Mouse (Mus musculus): ENCODE measurements around the gene Hebp2.
"Not testable (repeated sequence)": the region's sequence is repeated elsewhere in the genome, so short reads cannot be mapped to it uniquely, and the experiment has no call there.

Hebp2 gene

DNA sequence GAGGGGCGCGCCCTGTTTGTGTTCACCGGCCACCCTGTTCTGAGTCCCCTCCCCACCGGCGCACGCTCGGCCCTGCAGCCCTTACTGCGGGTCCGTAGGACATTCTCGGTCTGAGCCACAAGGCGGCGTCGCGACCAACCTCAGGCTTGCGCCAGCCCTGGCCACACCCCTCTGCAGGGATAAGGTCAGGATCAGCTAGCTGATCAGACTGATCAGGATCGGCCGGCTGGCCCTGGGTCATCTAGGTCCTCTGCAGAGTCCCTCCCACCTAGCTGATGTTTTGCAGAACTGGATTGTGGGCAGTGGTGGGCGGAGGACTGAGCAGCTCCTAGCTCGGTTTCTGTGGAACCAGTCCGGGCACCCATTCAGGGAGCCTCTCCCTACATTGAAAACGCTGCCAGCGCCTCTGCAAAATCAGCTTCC, at the start of gene Hebp2:
Hebp2 (minus strand) TSS at position 264 of the 423 bp plus-strand sequence.
- peak; percentile 69 for DNase-seq

DNA sequence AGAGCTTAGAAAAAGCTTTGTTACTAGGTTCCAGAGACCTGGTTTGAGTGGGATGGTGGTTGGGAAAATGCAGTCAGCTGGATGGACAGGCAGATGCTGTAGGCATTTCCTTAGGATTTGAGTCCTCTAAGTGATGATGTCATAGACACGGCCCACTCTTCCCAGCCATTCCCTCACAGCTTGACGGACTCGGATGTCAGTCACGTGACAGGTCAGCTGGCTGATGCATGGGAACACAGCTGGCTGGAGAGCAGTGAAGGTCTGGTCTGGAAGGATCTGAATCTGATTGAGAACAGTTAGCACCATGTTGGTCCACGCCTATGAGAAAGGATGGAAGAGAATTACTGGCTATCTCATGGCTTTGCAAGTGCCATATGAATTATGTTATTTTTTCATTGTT, 43.6 kb upstream of the Hebp2 start:
- no peak for DNase-seq

DNA sequence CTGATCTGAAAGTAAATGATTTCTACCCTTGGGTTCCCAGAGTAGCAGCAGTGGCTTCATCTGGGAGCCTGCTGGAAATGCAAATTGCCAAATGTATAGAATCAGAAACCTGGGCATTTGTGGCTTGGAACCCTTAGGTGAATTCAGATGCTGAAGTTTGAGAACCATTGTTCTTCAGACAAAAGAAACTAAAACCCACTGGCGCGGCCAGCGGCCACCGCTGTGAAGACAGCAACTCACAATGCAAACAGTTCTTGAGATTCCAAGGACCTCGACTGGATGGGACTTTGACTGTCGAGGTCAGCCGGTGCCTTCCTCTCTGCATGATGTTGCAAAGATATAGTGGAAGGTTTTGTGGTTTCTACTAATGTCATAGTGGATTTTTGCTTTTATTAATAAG, 38.3 kb upstream of the Hebp2 start:
- no peak for DNase-seq

DNA sequence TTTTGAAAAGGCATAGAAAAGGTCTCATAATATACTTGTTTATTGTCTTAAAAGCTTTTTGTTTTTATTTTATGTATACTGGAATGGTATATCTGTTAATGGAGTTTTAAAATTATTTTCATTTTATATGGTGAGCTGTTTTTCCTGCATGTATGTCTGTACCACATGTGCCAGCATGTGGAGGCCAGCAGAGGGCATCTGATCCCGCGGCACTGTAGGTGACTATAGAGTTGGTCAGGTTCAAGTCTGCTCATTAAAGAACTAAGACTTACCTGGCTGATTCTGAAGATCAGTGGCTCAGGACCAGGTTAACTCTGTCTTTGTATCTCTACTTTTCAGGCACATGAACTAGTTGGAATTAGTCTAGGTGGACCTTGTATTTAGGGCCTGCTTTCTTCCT, 26.7 kb upstream of the Hebp2 start:
- DNase-seq, result no peak

DNA sequence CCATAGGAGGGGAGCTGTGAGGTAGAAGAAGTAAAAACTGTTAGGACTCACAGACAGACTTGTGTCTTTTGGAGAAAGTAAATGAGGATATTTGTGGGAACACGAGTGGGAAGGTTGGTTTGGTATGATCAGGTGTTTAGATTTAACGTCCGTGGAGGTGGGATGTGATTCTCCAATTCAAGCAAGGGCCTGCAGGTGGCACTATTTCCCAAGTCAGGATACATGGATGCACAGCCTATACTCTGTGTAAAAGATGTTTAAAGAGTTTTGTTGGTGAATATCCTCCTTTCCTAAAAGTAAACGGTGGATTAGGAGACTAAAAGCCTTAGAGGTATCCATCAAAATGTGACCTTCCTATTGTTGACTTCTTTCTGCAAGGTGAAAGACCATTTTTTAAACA, 17.1 kb upstream of the Hebp2 start:
- peak; percentile 30 for DNase-seq

DNA sequence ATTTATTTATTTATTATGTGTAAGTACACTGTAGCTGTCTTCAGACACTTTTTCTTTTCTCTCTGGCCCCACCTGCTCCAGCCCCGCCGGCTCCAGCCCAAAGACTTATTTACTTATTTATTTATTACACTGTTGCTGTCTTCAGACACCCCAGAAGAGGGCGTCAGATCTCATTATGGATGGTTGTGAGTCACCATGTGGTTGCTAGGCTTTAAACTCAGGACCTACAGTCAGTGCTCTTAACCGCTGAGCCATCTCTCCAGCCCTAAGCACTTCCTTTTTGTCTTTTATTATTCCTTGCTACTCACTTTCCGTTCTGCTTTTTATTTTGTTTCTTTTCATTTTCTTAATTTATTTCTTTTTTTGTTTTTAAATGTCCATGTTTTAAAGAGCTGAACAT, 15.6 kb upstream of the Hebp2 start:
- no peak for DNase-seq

DNA sequence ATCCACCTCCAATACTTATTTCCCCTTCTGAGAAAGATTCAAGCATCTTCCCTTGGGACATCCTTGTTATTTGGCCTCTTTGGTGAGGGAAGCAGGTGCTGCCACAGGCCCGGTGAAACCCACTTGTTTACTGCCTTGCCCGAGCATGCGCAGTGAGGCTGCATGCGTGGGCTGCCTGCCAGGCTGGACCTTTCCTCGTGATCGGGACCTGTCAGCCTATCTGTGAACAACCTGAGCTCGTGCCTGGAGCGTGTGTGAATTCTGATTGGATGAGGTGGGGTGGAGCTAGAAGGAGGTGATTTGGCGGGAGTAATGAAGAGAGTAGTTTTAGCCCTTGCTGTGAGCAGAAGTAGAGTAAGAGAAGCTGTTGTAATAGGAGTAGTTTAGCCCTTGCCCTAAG, 13.2 kb upstream of the Hebp2 start:
- DNase-seq, result not testable (repeated sequence)

DNA sequence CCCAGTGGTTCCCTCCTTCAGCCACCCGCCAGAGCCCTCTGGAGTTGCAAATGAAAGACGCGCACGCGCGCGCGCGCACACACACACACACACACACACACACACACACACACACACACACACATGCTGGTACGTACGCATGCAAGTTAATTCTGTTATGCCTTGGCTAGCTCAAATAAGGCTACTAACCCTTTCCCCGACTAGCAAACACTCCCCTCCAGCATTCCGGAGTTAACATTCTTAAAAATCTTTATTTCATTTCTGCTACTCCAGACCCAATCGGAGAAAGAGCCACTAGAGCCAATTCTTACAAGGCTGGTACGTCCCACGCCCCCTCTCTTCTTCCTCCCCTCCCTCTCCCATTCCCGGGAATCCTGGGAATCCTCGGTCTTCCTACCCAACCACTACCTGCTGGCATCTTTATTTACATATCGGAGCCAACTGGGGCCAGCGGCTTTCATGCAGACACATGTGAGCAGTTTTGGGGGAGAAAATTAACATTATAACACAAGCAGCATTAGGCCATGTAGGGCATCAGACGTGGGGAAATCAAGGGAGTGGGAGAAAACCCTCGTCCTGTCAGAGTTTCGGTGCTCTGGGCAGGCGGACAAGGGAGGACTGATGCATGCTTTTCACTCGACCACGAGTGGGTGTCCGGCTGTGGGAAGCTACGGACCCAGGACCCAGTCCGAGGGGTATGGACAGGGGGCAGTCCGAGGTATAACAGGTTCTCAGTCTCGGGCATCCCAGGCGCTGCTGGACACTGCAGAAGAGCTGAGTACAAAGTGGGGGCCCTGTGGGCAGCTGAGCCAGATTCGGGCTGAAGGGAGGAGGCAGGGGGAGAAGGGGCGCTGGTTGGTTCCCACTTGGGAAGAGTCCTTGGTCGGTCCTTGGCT, 3.7 kb upstream of the Hebp2 start:
- no peak for DNase-seq

DNA sequence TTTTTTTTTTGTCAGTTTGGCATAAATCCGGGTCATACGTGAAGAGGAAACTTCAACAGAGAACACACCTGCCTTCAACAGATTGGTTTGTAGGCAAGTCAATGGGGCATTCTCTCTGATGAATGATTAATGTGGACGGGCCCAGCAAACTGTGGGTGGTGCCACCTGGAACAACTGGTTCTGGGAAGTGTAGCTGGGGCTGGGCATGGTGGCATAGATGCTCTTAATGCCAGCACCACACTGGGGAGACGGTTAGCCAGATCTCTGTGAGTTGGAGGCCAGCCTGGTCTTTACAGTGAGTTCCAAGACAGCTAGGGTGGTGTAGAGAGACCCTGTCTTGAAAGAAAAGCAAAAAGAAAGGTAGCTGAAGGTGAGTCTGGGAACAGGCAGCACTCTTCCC, 1.5 kb upstream of the Hebp2 start:
- DNase-seq, result no peak

DNA sequence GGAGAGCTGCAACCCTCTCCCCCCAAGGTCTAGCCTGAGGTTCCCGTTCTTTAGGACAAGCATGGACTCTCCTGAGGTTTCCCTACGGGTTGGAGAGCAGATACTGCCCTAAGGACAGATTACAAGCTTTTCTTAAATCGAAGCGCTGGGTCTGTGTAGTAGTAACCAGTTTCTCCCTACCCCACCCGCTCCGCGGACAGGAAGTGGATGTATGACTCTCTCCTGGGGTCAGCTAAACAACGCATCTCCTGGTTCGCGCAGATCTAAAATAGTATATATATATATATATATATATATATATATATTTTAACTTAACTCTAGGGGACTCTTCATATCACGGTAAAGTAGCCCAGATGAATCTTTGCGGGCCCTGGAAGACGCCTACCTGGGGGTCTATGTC, 567 bp downstream of the Hebp2 start:
- DNase-seq, result no peak

DNA sequence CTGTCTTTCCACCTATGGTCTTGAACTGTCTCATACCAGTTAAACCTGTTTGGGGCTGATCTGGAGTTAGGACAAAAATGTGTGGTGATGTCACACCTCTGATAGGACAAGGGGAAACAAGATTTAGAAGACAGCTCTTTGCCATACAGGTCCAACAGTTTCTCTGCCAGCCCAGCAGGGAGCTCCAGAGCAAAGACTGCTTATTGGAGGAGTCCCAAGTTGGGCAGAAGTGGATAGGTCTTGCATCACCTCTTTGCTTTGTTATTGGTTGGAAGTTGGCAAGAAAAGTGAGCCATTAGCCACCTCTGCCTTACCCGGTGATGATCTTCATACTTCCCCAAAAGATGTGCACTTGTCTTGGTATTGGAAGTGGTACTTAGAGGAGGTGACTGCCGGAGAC, 9.0 kb downstream of the Hebp2 start:
- no peak for DNase-seq

DNA sequence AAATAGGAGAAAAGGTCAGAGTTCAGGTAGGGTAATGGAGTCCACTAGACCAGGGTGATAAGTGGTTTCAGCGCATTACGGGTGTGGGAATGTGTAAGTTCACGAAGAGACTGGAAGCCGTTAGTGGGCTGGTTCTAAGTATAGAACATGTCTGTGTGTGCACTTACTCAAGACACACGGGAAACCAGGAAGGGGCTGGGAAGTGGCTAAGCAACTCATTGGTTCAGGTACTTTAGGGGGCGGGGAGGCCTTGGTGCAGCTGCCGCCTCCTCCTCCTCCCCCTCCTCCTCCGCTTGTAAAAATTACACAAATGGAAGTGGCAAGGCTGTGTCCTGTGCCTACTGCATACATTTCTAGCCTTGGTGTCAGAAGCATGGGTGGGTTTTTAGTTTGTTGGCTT, 13.6 kb downstream of the Hebp2 start:
- DNase-seq, result no peak

DNA sequence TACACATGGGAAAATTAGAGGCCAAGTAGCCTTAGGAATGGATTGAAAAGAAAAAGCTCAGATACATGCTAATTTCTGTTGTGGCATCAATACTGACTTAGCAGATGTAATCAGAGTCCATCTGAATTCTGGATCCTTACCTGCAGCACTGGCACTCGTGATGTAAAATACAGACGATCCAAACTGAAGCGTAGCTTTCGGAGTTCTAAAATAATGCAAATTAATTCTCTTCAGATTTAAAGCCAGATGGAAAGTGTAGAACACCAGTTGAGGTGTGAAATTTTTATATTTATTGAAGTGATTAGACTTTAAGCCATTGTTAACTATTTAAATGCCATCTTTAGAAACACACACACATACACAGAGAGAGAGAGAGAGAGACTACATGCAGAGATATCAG, 15.7 kb downstream of the Hebp2 start:
- no peak for DNase-seq

DNA sequence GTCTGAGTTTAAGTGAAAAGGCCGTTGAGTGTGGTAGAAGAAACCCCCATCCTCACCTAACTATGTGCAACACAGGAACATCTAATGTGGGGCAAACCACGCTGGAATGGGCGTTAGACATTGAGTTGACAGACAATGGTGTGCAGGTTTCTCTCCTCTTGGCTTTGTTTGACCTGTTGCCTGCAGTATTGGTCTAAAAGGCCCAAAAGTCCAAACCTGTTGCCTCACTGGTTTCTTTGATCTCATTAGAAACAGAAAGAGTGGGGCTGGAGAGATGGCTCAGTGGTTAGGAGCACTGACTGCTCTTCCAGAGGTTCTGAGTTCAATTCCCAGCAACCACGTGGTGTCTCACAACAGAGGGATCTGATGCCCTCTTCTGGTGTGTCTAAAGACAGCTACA, 16.7 kb downstream of the Hebp2 start:
- no peak for DNase-seq

DNA sequence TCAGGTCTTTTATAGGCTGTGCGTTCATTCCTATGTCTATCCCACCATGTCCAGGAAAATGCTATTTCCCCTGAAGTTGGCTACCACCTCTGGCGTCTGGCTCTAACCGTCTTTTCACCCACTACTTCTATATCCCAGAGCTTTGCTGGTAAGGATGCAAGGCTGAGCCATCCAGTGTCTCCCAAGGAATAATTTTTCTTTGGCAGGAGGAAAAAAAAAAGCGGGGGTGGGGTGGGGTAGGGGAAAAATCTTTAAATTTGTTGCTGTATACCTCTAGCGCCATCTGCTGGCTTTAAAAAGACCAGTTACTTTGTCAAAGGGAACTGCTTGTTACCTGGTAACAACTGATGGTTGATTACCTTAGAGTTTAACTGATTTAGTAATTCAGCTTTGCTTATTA, 17.4 kb downstream of the Hebp2 start:
- DNase-seq, result peak; percentile 46

DNA sequence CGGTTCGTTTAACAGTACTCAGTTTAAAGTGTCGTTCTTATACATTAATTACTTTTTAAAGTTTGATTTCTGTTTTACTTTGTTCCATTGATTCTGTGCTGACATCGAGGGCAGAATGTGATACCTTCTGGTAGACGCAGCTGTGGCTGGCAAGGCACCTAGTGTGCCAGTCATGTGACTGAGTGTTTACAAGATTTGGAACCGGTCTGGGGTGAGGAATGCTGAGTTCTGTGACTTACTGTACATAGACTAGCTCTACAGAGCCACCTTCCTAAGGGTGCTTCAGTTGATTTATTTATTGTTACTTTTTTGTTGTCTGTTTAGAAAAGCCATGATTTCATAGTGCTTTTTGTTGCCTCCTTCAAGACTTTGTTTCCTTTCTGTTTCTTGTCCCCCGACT, 18.1 kb downstream of the Hebp2 start:
- peak; percentile 56 for DNase-seq

DNA sequence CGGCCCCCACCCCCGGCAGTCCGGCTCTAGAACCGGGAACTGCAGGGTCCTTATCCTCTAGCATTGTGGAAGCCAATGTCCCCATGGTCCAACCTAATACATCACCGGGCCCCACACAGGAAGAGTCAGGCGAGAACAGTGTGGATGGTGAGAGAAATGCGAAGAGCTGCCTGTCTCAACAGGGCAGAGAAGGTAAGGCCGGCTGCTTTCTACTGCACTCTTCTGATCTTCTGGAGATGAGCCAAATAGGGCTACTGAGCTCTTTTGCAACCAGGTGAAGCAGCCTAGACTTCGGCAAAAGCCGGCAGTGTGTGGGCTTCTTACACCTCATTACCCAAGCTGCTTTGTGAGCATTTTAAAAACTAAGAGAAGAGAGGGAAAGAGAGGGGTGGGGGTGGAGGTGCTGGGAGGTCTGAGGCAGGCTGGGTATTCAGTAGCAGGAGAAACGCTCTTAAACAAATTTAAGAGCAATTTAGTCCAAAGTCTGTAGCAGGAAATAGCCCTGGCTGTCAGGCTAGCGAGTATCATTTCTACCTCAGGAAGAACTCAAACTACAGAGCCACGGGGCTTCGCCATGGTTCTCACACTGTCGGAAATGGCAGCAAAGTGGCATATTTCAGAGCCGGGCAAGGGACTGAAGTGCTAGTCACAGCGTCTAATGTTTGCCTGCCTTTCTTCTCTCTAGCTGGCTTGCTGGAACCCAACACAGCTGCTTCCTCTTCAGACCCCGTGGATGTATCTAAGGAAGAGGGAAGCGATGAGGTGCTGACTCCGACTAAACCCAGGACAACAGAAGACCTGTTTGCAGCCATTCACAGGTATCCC, 18.8 kb downstream of the Hebp2 start:
- DNase-seq, result peak; percentile 37

DNA sequence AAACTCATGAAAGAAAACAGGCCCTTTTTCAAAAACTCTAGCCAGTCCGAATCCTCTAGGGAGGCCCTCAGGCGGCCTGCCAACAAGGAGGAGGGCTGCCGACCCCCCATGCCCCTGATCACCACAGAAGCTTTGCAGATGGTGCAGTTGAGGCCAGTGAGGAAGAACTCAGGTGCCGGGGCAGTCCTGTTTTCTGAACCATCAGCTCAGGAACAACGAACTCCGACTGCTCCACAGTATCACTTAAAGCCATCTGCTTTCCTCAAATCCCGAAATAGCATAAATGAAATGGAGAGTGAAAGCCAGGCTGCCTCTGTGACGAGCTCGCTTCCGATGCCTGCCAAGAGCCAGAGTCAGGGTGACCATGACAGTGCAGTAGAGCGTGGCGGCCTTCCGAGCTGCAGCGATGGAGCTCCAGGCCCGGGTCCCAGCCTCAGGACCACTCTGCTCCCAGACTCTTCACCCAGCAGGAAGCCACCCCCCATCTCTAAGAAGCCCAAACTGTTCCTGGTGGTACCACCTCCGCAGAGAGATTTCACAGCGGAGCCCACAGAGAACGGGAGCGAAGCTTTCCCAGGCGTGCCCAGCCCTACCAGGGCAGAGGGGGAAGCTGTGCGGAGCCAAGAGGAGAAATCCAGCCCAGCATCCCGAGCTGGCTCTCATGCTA, 19.6 kb downstream of the Hebp2 start:
- peak; percentile 85 for DNase-seq

DNA sequence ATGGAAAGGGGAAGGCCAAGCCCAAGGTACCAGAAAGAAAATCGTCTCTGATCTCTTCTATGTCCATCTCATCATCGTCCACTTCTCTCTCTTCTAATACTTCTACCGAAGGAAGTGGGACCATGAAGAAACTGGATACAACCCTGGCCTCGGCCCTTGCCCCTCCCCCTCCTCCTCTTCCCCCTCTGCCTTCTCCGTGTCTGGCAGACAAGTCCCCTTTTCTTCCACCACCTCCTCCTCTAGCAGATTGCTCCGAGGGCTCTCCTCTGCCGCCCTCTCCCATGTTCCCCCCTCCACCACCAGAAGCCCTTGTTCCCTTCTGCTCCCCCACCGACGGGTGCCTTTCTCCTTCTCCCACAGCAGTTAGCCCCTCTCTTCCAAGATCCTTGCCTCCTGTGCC, 20.1 kb downstream of the Hebp2 start:
- no peak for DNase-seq

DNA sequence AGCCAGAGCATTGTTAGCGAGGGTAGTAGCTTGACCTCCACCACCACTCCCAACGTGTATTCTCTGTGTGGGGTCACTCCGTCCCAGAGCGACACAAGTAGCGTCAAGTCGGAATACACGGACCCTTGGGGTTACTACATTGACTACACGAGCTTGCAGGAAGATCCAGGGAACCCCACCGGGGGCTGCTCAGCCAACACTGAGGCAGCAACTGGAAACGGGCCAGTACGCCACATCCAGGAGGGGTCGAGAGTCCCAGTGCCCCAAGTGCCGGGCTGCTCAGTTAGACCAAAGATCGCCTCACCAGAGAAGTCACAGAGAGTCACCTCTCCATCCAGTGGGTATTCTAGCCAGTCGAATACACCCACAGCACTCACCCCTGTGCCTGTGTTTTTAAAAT, 20.6 kb downstream of the Hebp2 start:
- DNase-seq, result peak; percentile 59

DNA sequence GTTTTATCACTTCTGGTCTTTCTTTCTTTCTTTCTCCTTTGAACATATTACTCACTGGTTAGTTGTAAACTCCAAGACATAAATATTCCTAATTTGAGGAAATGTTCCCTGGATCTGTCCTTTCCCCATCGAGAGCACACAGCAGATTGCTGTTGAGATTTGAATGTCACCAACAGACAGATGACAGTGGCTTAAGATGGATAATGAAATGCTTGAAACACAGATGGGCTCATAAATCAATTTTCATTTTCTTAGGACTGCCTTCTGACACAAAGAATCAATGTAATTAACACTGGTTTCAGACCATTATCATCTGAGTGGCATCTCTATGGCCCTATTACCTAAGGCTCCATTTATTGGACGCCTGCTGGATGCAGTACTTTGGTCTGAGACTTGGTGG, 23.3 kb downstream of the Hebp2 start:
- DNase-seq, result no peak

DNA sequence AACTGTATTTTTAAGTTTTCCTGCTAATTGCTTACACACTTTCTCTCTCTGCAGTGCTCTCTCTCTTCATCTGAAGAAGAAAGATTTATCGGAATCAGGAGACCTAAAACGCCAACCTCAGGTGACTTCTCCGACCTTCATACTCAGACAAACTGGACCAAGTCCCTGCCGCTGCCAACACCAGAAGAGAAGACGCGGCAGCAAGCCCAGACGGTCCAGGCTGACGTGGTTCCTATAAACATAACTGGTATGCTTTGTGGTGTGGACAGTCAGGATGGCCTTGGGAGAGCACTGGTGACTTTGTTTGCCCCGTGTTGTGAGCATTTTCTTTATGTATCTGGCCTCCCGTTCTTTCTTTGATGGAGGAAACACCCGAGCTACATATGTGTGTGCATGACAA, 34.4 kb downstream of the Hebp2 start:
- DNase-seq, result no peak

DNA sequence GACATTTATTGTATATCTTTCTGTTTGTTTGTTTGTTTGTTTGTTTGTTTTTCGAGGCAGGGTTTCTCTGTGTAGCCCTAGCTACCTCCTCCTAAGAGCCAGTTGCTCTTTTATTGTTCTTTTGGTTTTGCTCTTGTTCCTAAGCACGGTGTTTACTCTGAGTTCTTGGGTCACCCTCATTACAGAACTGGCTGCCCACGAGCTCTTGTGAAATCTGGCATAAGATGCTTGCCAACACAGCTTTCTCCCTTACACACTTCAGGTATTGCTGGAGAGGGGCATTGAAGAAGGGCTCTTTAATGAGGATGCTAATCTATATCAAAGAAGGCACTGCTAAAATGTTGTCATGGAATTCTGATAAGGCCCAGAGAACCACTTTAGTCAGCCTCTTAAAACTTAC, 35.2 kb downstream of the Hebp2 start:
- DNase-seq, result no peak

DNA sequence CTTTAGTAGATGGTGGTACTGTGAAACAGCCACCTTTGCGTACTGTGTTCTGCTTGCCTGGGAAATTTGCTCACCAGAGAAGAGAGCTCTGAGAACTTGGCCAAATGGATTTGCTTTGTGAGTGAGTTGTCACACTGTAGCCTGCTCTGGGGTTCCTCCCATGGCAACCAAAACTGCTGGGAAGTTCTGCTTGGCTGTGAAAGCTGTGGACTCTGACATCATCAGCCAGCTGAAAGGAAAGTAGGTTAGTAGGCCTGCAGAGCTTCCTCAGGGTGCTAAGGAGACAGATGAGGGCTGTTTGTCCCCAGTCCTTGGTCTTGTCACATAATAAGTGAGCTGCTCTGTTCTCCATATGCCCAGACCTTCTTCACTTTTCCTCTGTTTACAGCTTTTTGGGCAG, 37.3 kb downstream of the Hebp2 start:
- no peak for DNase-seq
